Mouse (Mus musculus) cerebellum, postnatal 10 days (tissue): ENCODE data around the gene Hnrnph2.

Source experiments
- DNase-seq, 2 experiments: peaks; one replicate each; pipeline ENCODE4 v3.0.0; 2021; ENCODE audit warnings: mixed read lengths in 2 of 2

The Hnrnph2 gene

GRCm38 (mm10) chrX:134614306-134614705, 13.3 kb downstream of the Hnrnph2 start:
- DNase-seq = peak; percentile 25 to 36

- DNase-seq = no peak
Observed at GRCm38 (mm10) chrX:134619695-134620094, 18.7 kb downstream of the Hnrnph2 start.

GRCm38 (mm10) chrX:134620254-134620865, 19.4 kb downstream of the Hnrnph2 start:
- DNase-seq = no peak

GRCm38 (mm10) chrX:134621685-134622084, 20.7 kb downstream of the Hnrnph2 start:
- no peak for DNase-seq

- no peak for DNase-seq
Observed at GRCm38 (mm10) chrX:134623350-134623749, 22.4 kb downstream of the Hnrnph2 start.

GRCm38 (mm10) chrX:134628200-134628599, 27.2 kb downstream of the Hnrnph2 start:
- DNase-seq = no peak

GRCm38 (mm10) chrX:134632710-134633109, 31.7 kb downstream of the Hnrnph2 start:
- DNase-seq = no peak

GRCm38 (mm10) chrX:134635111-134635510, 34.1 kb downstream of the Hnrnph2 start:
- DNase-seq = no peak

GRCm38 (mm10) chrX:134635860-134636259, 34.9 kb downstream of the Hnrnph2 start:
- DNase-seq = no peak

GRCm38 (mm10) chrX:134641000-134641760, 40.2 kb downstream of the Hnrnph2 start:
- DNase-seq = no peak

- DNase-seq = no peak
Observed at GRCm38 (mm10) chrX:134646338-134646737, 45.4 kb downstream of the Hnrnph2 start.

- no peak for DNase-seq
Observed at GRCm38 (mm10) chrX:134647421-134647820, 46.4 kb downstream of the Hnrnph2 start.

- DNase-seq = peak; percentile 88 to 90
Observed at GRCm38 (mm10) chrX:134648031-134648692, 47.2 kb downstream of the Hnrnph2 start.

- no peak for DNase-seq
Observed at GRCm38 (mm10) chrX:134652061-134652460, 51.1 kb downstream of the Hnrnph2 start.
